Mouse (Mus musculus): Measurements from ENCODE around the gene Stk40.
A peak's percentile ranks its signal among the peaks of the same experiment; 100 is the strongest.

Stk40 gene

GRCm38 (mm10) chr4:126120506-126120905 is 16.7 kb downstream of the Stk40 start:
- no peak for DNase-seq (ENCODE audit: low spot score in 2 of 2)

- no peak for DNase-seq (ENCODE audit: low spot score in 2 of 2)
Measured at GRCm38 (mm10) chr4:126123309-126124040, 19.7 kb downstream of the Stk40 start.

GRCm38 (mm10) chr4:126130502-126130901 is 26.7 kb downstream of the Stk40 start:
- DNase-seq (ENCODE audit: low spot score in 2 of 2), result no peak

- peak; percentile 79 to 91 for DNase-seq (ENCODE audit: low spot score in 2 of 2)
Measured at GRCm38 (mm10) chr4:126131290-126132121, 27.7 kb downstream of the Stk40 start.

- no peak for DNase-seq (ENCODE audit: low spot score in 2 of 2)
Measured at GRCm38 (mm10) chr4:126132636-126133264, 29.0 kb downstream of the Stk40 start.

- no peak for DNase-seq (ENCODE audit: low spot score in 2 of 2)
Measured at GRCm38 (mm10) chr4:126134236-126134635, 30.5 kb downstream of the Stk40 start.

GRCm38 (mm10) chr4:126134639-126135038 is 30.9 kb downstream of the Stk40 start:
- peak in 1 of 2 experiments; percentile 29 for DNase-seq (ENCODE audit: low spot score in 2 of 2)

- no peak for DNase-seq (ENCODE audit: low spot score in 2 of 2)
Measured at GRCm38 (mm10) chr4:126137773-126138172, 34.0 kb downstream of the Stk40 start.

- no peak for DNase-seq (ENCODE audit: low spot score in 2 of 2)
Measured at GRCm38 (mm10) chr4:126141021-126141420, 37.3 kb downstream of the Stk40 start.

- no peak for DNase-seq (ENCODE audit: low spot score in 2 of 2)
Measured at GRCm38 (mm10) chr4:126145396-126145795, 41.6 kb downstream of the Stk40 start.

GRCm38 (mm10) chr4:126146974-126147532 is 43.3 kb downstream of the Stk40 start:
- no peak for DNase-seq (ENCODE audit: low spot score in 2 of 2)

- no peak for DNase-seq (ENCODE audit: low spot score in 2 of 2)
Measured at GRCm38 (mm10) chr4:126147533-126148160, 43.9 kb downstream of the Stk40 start, which contains the start of gene Eva1b. TSS of gene Eva1b (plus strand) at chr4:126147744.

GRCm38 (mm10) chr4:126148161-126148961 is 44.6 kb downstream of the Stk40 start:
- DNase-seq (ENCODE audit: low spot score in 2 of 2), result no peak

GRCm38 (mm10) chr4:126149041-126149676 is 45.4 kb downstream of the Stk40 start:
- DNase-seq (ENCODE audit: low spot score in 2 of 2), result no peak

GRCm38 (mm10) chr4:126149798-126150197 is 46.0 kb downstream of the Stk40 start:
- DNase-seq (ENCODE audit: low spot score in 2 of 2), result no peak

GRCm38 (mm10) chr4:126150297-126150948 is 46.7 kb downstream of the Stk40 start:
- DNase-seq (ENCODE audit: low spot score in 2 of 2), result no peak

- DNase-seq (ENCODE audit: low spot score in 2 of 2), result no peak
Measured at GRCm38 (mm10) chr4:126150949-126151320, 47.2 kb downstream of the Stk40 start.

- DNase-seq (ENCODE audit: low spot score in 2 of 2), result no peak
Measured at GRCm38 (mm10) chr4:126151701-126152440, 48.1 kb downstream of the Stk40 start.

GRCm38 (mm10) chr4:126152864-126153263 is 49.1 kb downstream of the Stk40 start:
- no peak for DNase-seq (ENCODE audit: low spot score in 2 of 2)
